Mouse (Mus musculus) ZHBTc4 (cell line): ENCODE measurements at regions not wholly inside any gene's neighbourhood (a gene's known extent, or its start where the extent isn't known, plus 50 kb on each side); places are given as distances from the start of the nearest gene placed in this dataset.

Experiments
- DNase-seq: peaks from one replicate; pipeline ENCODE4 v3.0.0-alpha.2; 2011; ENCODE audit warnings: low read depth, low spot score

GRCm38 (mm10) chr9:94589672-94590071 lies 51.8 kb upstream of the 1190002N15Rik start:
- no peak for DNase-seq

GRCm38 (mm10) chr9:94604993-94605392 lies 64.7 kb upstream of the Slc9a9 start:
- no peak for DNase-seq

DNA sequence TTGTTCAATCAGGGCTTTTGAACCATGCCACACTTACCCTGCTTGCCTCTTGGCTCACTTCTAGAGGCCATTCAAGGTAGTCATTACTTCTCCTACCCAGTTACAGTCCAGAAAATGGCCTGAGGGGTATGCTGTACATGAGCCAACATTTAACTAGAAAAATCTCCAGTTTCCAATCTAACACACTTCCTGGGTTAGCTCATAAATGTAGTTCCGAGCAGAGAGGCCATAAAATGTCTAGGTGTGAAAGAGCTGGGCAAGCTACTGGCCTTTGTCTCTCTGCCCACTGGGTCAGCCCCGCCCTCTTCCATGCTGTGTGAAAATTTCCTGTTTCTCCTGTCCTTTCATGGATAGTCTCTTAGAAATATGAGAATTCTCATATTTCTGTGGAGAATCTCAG lies 63.3 kb upstream of the Slc9a9 start:
- DNase-seq, result no peak

- DNase-seq, result no peak
These were observed 62.5 kb upstream of the Slc9a9 start for GRCm38 (mm10) chr9:94607011-94607749.

DNA sequence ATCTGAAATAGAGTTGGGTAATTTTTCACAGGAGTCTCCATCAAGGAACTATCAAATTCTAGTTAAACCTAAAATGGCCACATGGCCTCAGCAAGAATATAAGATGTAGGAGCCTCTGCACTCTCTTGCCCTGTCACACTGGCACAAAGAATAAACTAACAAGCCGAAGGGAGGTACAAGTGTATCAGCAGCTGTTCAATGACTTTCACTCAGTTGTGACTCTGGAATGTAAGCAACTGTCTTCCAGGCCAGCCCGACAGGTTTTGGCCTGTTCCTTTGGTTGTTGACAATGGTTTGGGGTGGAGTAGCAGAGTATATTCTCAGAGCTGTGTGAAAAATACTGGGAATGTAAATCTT lies 62.0 kb upstream of the Slc9a9 start:
- peak; percentile 34 for DNase-seq

GRCm38 (mm10) chr9:94610101-94610500 lies 59.6 kb upstream of the Slc9a9 start:
- no peak for DNase-seq

DNA sequence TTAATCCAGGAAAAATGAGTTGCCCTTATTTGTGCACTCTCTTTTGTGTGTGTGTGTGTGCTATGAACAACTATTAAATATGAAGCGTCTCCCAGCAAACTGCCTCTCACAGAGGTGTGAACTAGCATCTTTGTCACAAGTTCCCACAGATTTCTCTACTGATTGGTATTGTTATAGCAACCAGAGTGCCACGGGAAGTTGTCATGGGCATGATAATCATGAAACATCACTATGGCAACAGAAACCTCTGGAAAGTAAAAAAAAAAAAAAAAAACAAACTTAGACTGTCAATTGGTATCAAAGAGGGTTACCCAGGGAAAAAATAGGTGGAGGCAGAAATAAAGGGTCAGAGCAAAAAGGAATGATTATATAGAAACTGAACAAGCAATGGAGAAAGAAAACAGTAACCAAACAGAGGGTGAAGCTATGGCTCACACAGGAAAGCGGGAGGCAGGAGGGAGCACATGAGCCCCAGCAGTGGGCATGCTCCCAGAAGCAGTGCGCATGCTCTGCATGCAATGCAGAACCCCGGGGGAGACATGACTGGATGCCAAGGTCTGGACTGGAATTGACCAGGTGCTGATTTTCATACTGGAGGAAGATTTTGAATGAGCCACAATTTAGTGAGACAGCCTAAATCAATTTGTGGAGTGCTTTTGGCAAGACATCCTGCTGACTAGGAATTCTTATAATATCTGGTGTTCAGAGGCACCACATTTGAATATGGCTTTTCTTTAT lies 58.9 kb upstream of the Slc9a9 start:
- no peak for DNase-seq

- peak; percentile 39 for DNase-seq
These were observed 55.6 kb upstream of the Slc9a9 start for GRCm38 (mm10) chr9:94613891-94614671.

DNA sequence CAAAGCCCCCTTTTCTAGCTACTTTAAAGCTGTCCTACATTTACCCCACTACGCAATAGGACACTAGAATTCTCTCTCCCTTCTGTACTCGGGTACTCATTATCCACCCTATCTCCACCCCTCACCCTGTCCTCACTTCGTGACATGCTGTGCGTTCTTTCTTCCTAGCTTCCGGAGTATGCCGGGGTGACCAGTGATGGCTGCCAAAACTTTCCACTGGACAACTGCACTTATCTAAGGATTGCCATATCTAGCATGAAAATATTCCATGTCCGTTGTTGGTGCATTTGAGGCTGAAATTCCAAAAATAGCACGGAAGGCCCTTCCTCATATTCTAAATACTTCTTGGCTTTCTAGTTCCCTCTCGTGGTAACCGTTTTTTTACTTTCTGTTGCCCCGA lies 54.5 kb upstream of the Slc9a9 start:
- DNase-seq, result no peak

DNA sequence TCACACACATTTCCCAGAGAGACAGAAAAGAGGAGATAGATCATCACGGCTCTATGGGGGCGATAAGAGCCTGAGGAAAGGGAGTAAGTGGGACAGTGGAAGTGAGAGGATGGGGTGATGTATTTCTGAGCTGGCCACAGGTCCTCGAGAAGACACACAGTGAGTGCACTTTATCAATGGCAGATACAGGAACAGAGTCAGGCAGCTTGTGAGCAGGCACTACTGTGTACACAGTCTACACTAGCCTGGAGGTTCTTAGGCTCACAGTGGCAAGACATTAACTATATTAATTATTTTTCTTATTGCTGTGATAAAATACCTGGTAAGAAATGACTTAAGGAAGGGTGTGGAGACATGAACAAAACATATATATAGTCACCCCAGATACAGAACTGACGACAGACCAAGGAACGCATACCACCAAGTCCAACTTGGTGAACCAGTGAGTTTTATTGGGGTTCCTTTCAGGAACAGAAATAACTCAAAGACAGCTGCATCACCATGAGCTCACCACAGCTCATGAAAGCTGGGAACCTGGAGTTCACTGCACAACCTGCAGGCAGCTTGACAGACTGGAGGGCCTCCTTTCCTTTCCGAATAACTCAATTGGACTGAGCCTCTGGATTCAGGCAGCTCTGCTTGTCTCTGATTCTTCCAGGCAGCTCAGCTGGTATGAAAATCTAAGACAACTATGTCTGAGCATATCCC lies 51.5 kb upstream of the Slc9a9 start:
- DNase-seq, result no peak
